In genomic region chr10:45002637-45003343, GRCm38 (mm10) we compare ENCODE assay signal across 12 mouse cellular contexts.
DNase-seq lines count a peak whose midpoint lies in the region; ATAC-seq lines count a peak whose summit lies in the region.
"Had no signal": no experiment of that assay in that cellular context is flagged by ENCODE, and none has a peak within 500 bp of the region (broad histone marks: within the 10 kb centered on the region; RNA-seq: fewer than 3 reads in every experiment).

No protein-coding gene starts in this region.

- peak overlapping the region; percentile 49 for H3K9ac ChIP-seq in lung, embryonic 16.5 days (ENCODE audit: low read length)
- H3K9ac ChIP-seq in intestine, embryonic 14.5 days (ENCODE audit: low read length): no peak overlapping the region
- no peak overlapping the region for H3K9ac ChIP-seq in stomach, embryonic 15.5 days

- no peaks in the 10 kb centered on the region for H3K9me3 ChIP-seq in lung, embryonic 16.5 days (ENCODE audit: control insufficient read depth, low read length)
- H3K9me3 ChIP-seq in intestine, embryonic 14.5 days (ENCODE audit: control insufficient read depth, low read length): no peaks in the 10 kb centered on the region
- H3K9me3 ChIP-seq in stomach, embryonic 15.5 days: no peaks in the 10 kb centered on the region

- H3K4me2 ChIP-seq in lung, embryonic 16.5 days (ENCODE audit: low read depth, low read length): peak overlapping the region; percentile 39
- H3K4me2 ChIP-seq in intestine, embryonic 14.5 days (ENCODE audit: low read length): peak overlapping the region; percentile 18; the same call in 1 of the 2 replicates
- peak overlapping the region; percentile 34 for H3K4me2 ChIP-seq in stomach, embryonic 15.5 days

- H3K27me3 ChIP-seq in lung, embryonic 16.5 days (ENCODE audit: control insufficient read depth, insufficient read depth, low read depth, low read length): no peaks in the 10 kb centered on the region
- no peaks in the 10 kb centered on the region for H3K27me3 ChIP-seq in intestine, embryonic 14.5 days (replicated peaks; ENCODE audit: control insufficient read depth, insufficient read depth, low read length)
- H3K27me3 ChIP-seq in stomach, embryonic 15.5 days (replicated peaks): no peaks in the 10 kb centered on the region

- peak; percentile 26 for DNase-seq in adrenal gland, postnatal 10 days
- DNase-seq in adrenal gland, adult 18-20 months (ENCODE audit: low spot score in 2 of 2): no peak
- DNase-seq in lung, postnatal 10 days: no peak
- DNase-seq in intestine, embryonic 14.5 days (ENCODE audit: low spot score): no peak
- no peak for DNase-seq in embryo, embryonic 10.5 days (ENCODE audit: low spot score)
- no peak for DNase-seq in retina, postnatal 1 day
- DNase-seq: cerebellum, adult 11-12 months; gastrocnemius, postnatal 25 days had no signal

- WGBS in lung, embryonic 16.5 days: 21% methylated on average over 8 of the region's 8 CpGs
- 32% methylated on average over 8 of the region's 8 CpGs for WGBS in intestine, embryonic 14.5 days
- WGBS in stomach, embryonic 15.5 days: 26% methylated on average over 8 of the region's 8 CpGs

- ATAC-seq in lung, embryonic 16.5 days (ENCODE audit: low read depth): no peak
- ATAC-seq in intestine, embryonic 14.5 days (replicated peaks; ENCODE audit: low FRiP score, low TSS enrichment, low read depth): peak; percentile 70; the same call in 1 of the 2 replicates
- no peak for ATAC-seq in stomach, embryonic 15.5 days (ENCODE audit: insufficient read depth, low FRiP score, low read depth)
- ATAC-seq: midbrain, embryonic 16.5 days had no signal

- peak overlapping the region; percentile 27; the same call in 1 of the 2 replicates for H3K4me3 ChIP-seq in lung, embryonic 16.5 days (ENCODE audit: low read length)
- no peak overlapping the region for H3K4me3 ChIP-seq in intestine, embryonic 14.5 days (ENCODE audit: low read depth, low read length)
- no peak overlapping the region for H3K4me3 ChIP-seq in stomach, embryonic 15.5 days (replicated peaks)
- H3K4me3 ChIP-seq: erythroblast, embryonic 14.5 days had no signal

- H3K36me3 ChIP-seq in lung, embryonic 16.5 days (ENCODE audit: control insufficient read depth, insufficient read depth, low read length): no peaks in the 10 kb centered on the region
- H3K36me3 ChIP-seq in intestine, embryonic 14.5 days (ENCODE audit: control insufficient read depth, insufficient read depth, low read length): no peaks in the 10 kb centered on the region
- H3K36me3 ChIP-seq in stomach, embryonic 15.5 days: no peaks in the 10 kb centered on the region

- no peak overlapping the region for H3K27ac ChIP-seq in lung, embryonic 16.5 days (ENCODE audit: low read length)
- H3K27ac ChIP-seq in intestine, embryonic 14.5 days (ENCODE audit: low read depth): peak overlapping the region; percentile 64
- H3K27ac ChIP-seq in stomach, embryonic 15.5 days: peak overlapping the region; percentile 44; the same call in 1 of the 2 replicates

- peaks cover 22% of the 10 kb centered on the region for H3K4me1 ChIP-seq in lung, embryonic 16.5 days (replicated peaks; ENCODE audit: control insufficient read depth, insufficient read depth, low read length)
- peaks cover 24% of the 10 kb centered on the region; the same call in 1 of the 2 replicates for H3K4me1 ChIP-seq in intestine, embryonic 14.5 days (replicated peaks; ENCODE audit: control insufficient read depth, insufficient read depth, low read length)
- H3K4me1 ChIP-seq in stomach, embryonic 15.5 days: peaks cover 10% of the 10 kb centered on the region; the same call in 1 of the 2 replicates
